Mouse (Mus musculus) forebrain, embryonic 11.5 days (tissue): ENCODE results near the gene Hsp90aa1. TPM values are rescaled to one million over a fixed set of nuclear protein-coding genes. Genes with fewer than 3 reads are reported as not detected.
"Not testable (repeated sequence)": the region's sequence is repeated elsewhere in the genome, so short reads cannot be mapped to it uniquely, and the experiment has no call there.

ENCODE experiments used
- ATAC-seq: fragments of 200-750 bp; cut with Nextera tagmentation; replicated peaks from 2 replicates; pipeline ENCODE4 v1.8.0; 2017; ENCODE audit warnings: moderate TSS enrichment; ENCODE audit not compliant: low FRiP score
- DNase-seq: peaks from one replicate; pipeline ENCODE4 v3.0.0-alpha.2; 2017; ENCODE audit warnings: low spot score
- H3K27ac ChIP-seq: fragments of 300-500 bp; sonication (generic); 2 replicates; pipeline ENCODE4 v1.5.1; 2014; ENCODE audit warnings: low read depth, low read length
- H3K27me3 ChIP-seq: fragments of 300-500 bp; sonication (generic); 2 replicates; pipeline ENCODE4 v1.6.1; 2014; ENCODE audit warnings: mild to moderate bottlenecking, low read length, mixed read lengths; ENCODE audit not compliant: control insufficient read depth, insufficient read depth
- H3K36me3 ChIP-seq: fragments of 300-500 bp; sonication (generic); 2 replicates; pipeline ENCODE4 v1.6.1; 2014; ENCODE audit warnings: mild to moderate bottlenecking, low read length, moderate library complexity, mixed read lengths; ENCODE audit not compliant: control insufficient read depth, insufficient read depth
- H3K4me1 ChIP-seq: fragments of 300-500 bp; sonication (generic); replicated peaks from 2 replicates; pipeline ENCODE4 v1.6.1; 2014; ENCODE audit warnings: low read length, mixed read lengths; ENCODE audit not compliant: control insufficient read depth, insufficient read depth
- H3K4me2 ChIP-seq: fragments of 300-500 bp; sonication (generic); 2 replicates; pipeline ENCODE4 v1.6.1; 2014; ENCODE audit warnings: low read depth, mild to moderate bottlenecking, low read length, moderate library complexity, mixed read lengths; ENCODE audit not compliant: severe bottlenecking
- H3K4me3 ChIP-seq: fragments of 300-500 bp; sonication (generic); 2 replicates; pipeline ENCODE4 v1.5.1; 2014; ENCODE audit warnings: low read depth, low read length
- H3K9ac ChIP-seq: fragments of 300-500 bp; sonication (generic); 2 replicates; pipeline ENCODE4 v1.6.1; 2014; ENCODE audit warnings: low read length
- H3K9me3 ChIP-seq: fragments of 300-500 bp; sonication (generic); 2 replicates; pipeline ENCODE4 v1.6.1; 2016; ENCODE audit warnings: low read length, mixed read lengths; ENCODE audit not compliant: control insufficient read depth
- WGBS: fragments of 180-500 bp; shearing (Covaris S2); extraction: QIAGEN DNeasy Blood & Tissue Kit; methylation state at CpG from one replicate; pipeline ENCODE4 v1.1.7; 2014; 5-methylcytosine and 5-hydroxymethylcytosine counted together
- polyA plus RNA-seq: library from polyadenylated mRNA; unstranded; fragments of >200 nt; fragmentation: Nextera tagmentation; extraction: Ambion mirVana; gene quantifications from 2 replicates; pipeline ENCODE4 v1.2.1, GENCODE M21; 2014

Gene Hsp90aa1
- polyA plus RNA-seq, 1 experiment from 2014 or later = 1,424 TPM

- no peaks in the 10 kb centered on the region for H3K27me3 ChIP-seq
- no peak overlapping the region for H3K9ac ChIP-seq
- ATAC-seq (no peak), DNase-seq (no peak)
- no peaks in the 10 kb centered on the region for H3K9me3 ChIP-seq
- no peak overlapping the region for H3K27ac ChIP-seq
- H3K4me2 ChIP-seq = no peak overlapping the region
- no peak overlapping the region for H3K4me3 ChIP-seq
- no peaks in the 10 kb centered on the region for H3K4me1 ChIP-seq
- H3K36me3 ChIP-seq = no peaks in the 10 kb centered on the region
- WGBS = 93% methylated on average over 5 of the region's 5 CpGs
Measured at GRCm38 (mm10) chr12:110725051-110725450, 22.5 kb upstream of the Hsp90aa1 start.

GRCm38 (mm10) chr12:110716004-110716403, 13.5 kb upstream of the Hsp90aa1 start:
- no peaks in the 10 kb centered on the region for H3K9me3 ChIP-seq
- no peak overlapping the region for H3K27ac ChIP-seq
- 32% methylated on average over 5 of the region's 5 CpGs for WGBS
- no peak overlapping the region for H3K4me2 ChIP-seq
- ATAC-seq = no peak
- no peaks in the 10 kb centered on the region for H3K36me3 ChIP-seq
- H3K9ac ChIP-seq = no peak overlapping the region
- H3K4me3 ChIP-seq = no peak overlapping the region
- DNase-seq = no peak
- H3K4me1 ChIP-seq = no peaks in the 10 kb centered on the region
- no peaks in the 10 kb centered on the region for H3K27me3 ChIP-seq

- H3K4me3 ChIP-seq = no peak overlapping the region
- no peak overlapping the region for H3K27ac ChIP-seq
- WGBS = 93% methylated on average over 6 of the region's 6 CpGs
Measured at GRCm38 (mm10) chr12:110714215-110714614, 11.7 kb upstream of the Hsp90aa1 start.

GRCm38 (mm10) chr12:110713784-110714183, 11.3 kb upstream of the Hsp90aa1 start:
- H3K4me3 ChIP-seq = no peak overlapping the region
- ATAC-seq = no peak
- no peak overlapping the region for H3K4me2 ChIP-seq
- H3K9ac ChIP-seq = no peak overlapping the region
- 93% methylated on average over 6 of the region's 6 CpGs for WGBS
- DNase-seq = no peak
- H3K27ac ChIP-seq = no peak overlapping the region
- no peaks in the 10 kb centered on the region for H3K36me3 ChIP-seq
- H3K27me3 ChIP-seq = no peaks in the 10 kb centered on the region
- H3K9me3 ChIP-seq = no peaks in the 10 kb centered on the region
- H3K4me1 ChIP-seq = no peaks in the 10 kb centered on the region

More at GRCm38 (mm10) chr12:110714215-110714614, 11.7 kb upstream of the Hsp90aa1 start:
- DNase-seq = no peak
- no peaks in the 10 kb centered on the region for H3K36me3 ChIP-seq
- no peak overlapping the region for H3K9ac ChIP-seq
- H3K27me3 ChIP-seq = no peaks in the 10 kb centered on the region
- no peak overlapping the region for H3K4me2 ChIP-seq
- H3K4me1 ChIP-seq = no peaks in the 10 kb centered on the region
- no peaks in the 10 kb centered on the region for H3K9me3 ChIP-seq
- ATAC-seq = no peak

- Histone ChIP-seq H3K4me3 (no peak overlapping the region), H3K36me3 (no peaks in the 10 kb centered on the region), H3K9ac (no peak overlapping the region), H3K4me2 (no peak overlapping the region), H3K9me3 (no peaks in the 10 kb centered on the region), H3K27me3 (no peaks in the 10 kb centered on the region), H3K27ac (no peak overlapping the region), H3K4me1 (peaks cover 2% of the 10 kb centered on the region; the same call in 1 of the 2 replicates)
- 80% methylated on average over 5 of the region's 5 CpGs for WGBS
- DNase-seq = no peak
- ATAC-seq = no peak
Measured at GRCm38 (mm10) chr12:110711270-110711669, 8.7 kb upstream of the Hsp90aa1 start.

GRCm38 (mm10) chr12:110707451-110707850, 4.9 kb upstream of the Hsp90aa1 start:
- Histone ChIP-seq H3K9me3 (no peaks in the 10 kb centered on the region), H3K27ac (no peak overlapping the region), H3K4me3 (no peak overlapping the region), H3K4me2 (0 out of 2 replicates have a peak overlapping the region, but pooled peaks have one; percentile 59), H3K27me3 (no peaks in the 10 kb centered on the region), H3K9ac (no peak overlapping the region), H3K4me1 (peaks cover 2% of the 10 kb centered on the region; the same call in 1 of the 2 replicates), H3K36me3 (no peaks in the 10 kb centered on the region)
- WGBS = 89% methylated on average over 7 of the region's 7 CpGs
- DNase-seq = no peak
- ATAC-seq = no peak

GRCm38 (mm10) chr12:110706337-110707231, 4.1 kb upstream of the Hsp90aa1 start:
- H3K4me1 ChIP-seq = peaks cover 2% of the 10 kb centered on the region; the same call in 1 of the 2 replicates
- ATAC-seq = peak; percentile 77
- peak; percentile 77 for DNase-seq
- H3K27me3 ChIP-seq = no peaks in the 10 kb centered on the region
- 1% methylated on average over 27 of the region's 27 CpGs for WGBS
- H3K9me3 ChIP-seq = no peaks in the 10 kb centered on the region
- peak overlapping the region; percentile 59 for H3K4me2 ChIP-seq
- no peaks in the 10 kb centered on the region for H3K36me3 ChIP-seq
- H3K27ac ChIP-seq = 0 out of 2 replicates have a peak overlapping the region, but pooled peaks have one; percentile 18
- peak overlapping the region; percentile 28 for H3K4me3 ChIP-seq
- H3K9ac ChIP-seq = peak overlapping the region; percentile 39; the same call in 1 of the 2 replicates

GRCm38 (mm10) chr12:110705419-110705818, 2.9 kb upstream of the Hsp90aa1 start:
- not testable (repeated sequence) for H3K4me2 ChIP-seq, H3K9ac ChIP-seq, H3K36me3 ChIP-seq, ATAC-seq, H3K9me3 ChIP-seq, H3K27me3 ChIP-seq, H3K4me3 ChIP-seq, DNase-seq, H3K27ac ChIP-seq, H3K4me1 ChIP-seq
- 80% methylated on average over 4 of the region's 4 CpGs for WGBS
